Mouse (Mus musculus): ENCODE measurements around the gene Gtf3c5.

Gene Gtf3c5

DNA sequence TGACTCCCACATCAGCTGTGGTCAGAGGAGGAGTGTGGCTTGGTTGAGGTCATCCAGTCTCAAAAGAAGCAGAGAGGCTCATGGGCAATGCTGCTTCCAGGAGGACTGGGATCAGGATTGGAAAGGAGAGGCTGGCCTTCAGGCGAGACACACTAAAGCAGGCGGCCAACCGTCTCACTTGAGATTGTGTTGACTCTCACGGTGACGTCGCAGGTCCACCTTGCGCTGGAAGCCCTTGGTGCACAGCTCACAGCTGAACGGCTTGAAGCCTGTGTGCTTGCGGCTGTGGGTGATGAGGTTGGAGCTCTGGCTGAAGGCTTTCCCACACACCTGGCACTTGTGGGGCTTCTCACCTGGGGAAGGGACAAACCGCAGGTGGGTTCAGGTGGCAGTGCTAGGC lies 26.3 kb upstream of the Gtf3c5 start:
- in situ Hi-C loops (cut with MboI, MseI) = no loop called here

DNA sequence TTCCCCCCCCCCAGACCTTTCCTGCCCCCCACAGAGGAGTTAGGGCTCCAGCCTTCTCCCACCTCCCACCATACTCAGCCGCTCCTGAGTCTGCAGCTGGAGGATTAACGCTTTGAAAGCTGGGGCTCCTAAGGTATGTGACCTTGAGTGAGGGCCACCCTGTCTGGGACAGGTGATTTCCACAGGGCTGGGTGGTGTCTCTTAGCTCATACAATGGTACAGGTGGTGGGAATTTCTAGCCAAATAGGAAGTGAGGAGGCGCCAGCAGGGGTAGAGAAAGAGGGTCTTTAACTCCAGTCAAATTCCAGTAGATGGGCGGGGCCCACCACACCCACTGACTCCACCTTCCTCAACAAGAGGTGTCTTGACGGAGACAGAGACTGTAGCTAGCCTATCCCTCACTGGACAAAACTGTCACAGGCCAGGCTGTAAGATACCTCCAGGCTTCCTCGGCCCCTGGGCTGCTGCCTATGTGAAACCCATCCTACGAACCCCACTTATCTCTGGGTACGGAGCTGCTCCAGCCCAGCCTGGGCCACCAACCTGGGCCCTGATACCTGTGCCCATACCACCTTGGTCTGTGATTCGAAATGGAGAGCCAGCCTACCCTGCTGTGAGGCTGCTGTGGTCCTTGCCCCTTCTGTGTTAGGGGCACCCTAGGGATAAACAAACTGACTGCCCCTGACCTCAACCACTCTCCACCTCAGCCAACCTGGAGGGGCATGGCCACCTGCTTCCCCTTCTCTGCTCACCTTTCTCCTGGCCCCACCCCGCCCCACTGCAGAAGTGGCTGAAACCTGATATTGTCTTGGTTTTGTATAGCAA lies 24.0 kb upstream of the Gtf3c5 start:
- in situ Hi-C loops (cut with MboI, MseI) = no loop called here

DNA sequence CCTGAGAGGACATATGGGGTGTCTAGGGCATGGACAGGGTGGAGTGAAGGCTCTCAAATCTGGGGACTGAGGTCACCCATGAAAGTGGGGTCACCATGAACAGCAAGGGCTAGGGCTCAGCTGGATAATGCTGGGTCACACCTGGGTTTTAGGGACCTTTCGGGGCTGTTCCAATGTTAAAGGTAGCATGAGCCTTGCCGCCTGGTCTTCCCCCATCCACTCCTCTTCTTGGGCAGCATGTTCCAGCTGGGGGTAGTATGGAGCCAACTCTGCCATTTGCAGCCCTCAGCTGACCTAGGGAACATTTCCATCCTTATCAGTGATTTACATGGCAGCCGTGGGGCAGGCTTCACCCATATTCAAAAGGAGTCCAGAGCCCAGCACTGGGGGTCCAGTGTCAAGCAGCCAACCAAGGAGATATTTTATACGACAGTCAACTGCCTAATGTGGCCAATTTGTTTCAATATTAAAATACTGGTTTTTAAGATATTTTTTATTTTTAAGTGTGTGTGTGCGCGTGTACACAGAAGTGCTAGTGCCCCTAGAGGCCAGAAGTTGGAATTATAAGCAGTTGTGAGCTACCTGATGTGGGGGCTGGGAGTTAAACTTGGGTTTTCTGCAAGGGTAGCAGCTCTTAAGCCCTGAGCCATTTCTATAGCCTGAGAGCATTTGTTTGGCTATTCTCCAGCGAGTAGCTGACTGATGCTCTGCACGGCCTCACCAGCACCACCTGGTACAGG lies 23.2 kb upstream of the Gtf3c5 start:
- in situ Hi-C loops (cut with MboI, MseI) = no loop called here

DNA sequence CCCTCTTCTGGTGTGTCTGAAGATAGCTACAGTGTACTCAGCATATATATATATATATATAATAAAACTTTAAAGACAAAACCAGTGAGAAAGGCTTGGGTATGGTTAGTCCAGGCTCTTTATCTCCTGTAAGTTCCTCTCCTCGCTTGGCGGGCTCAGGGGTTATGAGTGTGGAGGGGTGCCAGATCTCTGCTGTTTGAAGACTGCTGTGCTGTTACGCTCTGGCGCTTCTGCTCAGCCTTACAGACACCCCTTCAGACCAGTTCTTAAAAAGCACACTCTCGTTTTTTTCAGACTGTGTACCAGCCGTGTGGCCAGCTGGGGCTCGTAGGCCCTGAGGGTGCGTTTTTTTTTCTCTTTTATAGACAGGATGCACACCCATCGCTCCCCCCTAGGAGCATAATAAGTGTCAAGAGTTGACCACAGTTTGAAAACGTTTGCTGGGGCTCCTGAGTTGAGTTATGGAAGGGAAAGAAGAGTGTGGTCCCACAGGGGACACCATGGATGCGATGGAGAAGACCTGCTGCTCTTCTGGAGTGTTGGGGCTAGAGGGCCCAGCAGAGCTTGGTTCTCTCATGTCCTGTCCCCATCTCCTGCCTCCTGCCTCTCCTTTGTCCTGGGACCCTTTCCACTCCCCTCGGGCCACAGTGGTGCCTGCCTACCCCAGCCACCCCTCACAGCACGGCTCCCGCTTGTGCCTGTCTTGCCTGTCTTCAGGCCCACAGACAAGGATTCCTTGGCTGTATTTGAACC lies 22.4 kb upstream of the Gtf3c5 start:
- in situ Hi-C loops (cut with MboI, MseI) = no loop called here

DNA sequence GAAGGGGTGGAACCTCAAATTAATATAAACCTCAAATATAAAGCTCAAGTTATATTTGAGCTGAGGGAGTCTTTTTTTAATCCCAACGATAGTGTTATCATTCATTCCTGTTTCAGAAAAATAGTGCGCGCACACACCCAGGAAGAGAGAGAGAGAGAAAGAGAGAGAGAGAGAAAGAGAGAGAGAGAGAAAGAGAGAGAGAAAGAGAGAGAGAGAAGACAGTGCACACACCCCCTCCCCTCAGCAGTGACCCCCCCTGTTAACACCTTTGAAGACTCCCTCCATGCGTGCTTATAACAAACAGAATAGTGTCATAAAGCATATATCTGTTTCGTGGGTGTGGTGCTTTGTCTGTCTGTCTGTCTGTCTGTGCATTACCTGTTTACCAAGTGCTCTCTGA lies 20.0 kb upstream of the Gtf3c5 start:
- in situ Hi-C loops (cut with MboI, MseI) = loop anchor here in 1 of 2 experiments (5.0 kb wide), 1 partner anchor 69 kb away; no protein-coding TSS in a partner anchor

DNA sequence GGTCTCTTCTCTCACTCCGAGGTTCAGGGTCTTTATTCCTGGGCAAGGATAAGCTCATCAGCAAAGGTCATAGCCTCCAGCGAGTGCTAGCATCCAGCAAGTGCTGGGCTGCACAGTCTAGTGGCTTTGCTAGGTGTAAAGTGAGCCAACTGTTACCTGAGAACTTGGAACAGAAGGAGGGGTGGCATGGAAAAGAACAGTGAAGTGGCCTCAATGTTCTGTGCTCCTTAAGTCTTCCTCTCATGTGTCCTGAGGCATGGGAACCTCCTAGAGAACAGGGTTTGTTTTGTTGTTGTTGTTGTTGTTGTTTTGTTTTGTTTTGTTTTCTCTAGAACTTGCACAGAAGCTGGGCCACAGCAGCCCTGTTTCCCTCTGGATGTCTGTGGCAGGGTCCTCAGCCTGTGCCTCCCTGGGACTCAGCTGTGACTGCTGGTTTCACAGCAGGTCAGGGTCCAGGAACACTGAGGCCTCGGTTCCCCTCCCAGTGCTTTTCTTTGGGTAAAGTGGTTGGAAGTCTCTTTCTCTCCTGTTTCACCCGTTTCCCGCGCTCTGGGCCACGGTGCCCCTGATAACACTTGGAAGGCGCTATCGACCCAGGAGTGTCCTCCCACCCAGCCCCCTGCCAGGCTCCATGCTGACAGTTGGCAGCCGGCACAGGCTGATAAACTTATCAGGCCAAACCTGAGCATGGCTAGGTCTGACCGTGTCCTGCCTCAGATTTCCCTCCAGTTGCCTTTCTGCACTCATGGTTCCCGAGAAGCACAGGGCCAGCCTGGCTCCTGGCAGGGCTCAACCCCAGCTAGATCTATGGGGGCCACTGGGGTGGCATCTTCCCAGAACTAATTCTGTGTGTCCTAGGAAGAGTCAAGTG lies 18.4 kb upstream of the Gtf3c5 start:
- in situ Hi-C loops (cut with MboI, MseI) = loop anchor here in 1 of 2 experiments (5.0 kb wide), 1 partner anchor 70 kb away; no protein-coding TSS in a partner anchor

DNA sequence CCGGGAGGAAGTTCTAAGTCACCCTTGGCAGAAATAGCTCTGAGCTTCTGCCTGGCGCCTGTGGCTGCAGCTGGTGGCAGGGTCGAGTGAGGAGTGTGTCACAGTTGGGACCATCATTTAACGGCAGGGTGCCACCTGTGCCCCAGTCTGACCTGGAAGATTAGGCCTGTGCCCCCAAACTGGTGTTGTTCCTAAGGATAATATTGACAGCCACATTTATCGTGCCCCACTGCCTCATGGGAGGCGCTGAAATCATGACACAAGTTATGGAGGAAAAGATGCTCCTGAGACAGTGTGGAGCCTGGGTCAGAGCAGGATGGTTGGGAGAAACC lies 16.0 kb upstream of the Gtf3c5 start:
- in situ Hi-C loops (cut with MboI, MseI) = no loop called here

DNA sequence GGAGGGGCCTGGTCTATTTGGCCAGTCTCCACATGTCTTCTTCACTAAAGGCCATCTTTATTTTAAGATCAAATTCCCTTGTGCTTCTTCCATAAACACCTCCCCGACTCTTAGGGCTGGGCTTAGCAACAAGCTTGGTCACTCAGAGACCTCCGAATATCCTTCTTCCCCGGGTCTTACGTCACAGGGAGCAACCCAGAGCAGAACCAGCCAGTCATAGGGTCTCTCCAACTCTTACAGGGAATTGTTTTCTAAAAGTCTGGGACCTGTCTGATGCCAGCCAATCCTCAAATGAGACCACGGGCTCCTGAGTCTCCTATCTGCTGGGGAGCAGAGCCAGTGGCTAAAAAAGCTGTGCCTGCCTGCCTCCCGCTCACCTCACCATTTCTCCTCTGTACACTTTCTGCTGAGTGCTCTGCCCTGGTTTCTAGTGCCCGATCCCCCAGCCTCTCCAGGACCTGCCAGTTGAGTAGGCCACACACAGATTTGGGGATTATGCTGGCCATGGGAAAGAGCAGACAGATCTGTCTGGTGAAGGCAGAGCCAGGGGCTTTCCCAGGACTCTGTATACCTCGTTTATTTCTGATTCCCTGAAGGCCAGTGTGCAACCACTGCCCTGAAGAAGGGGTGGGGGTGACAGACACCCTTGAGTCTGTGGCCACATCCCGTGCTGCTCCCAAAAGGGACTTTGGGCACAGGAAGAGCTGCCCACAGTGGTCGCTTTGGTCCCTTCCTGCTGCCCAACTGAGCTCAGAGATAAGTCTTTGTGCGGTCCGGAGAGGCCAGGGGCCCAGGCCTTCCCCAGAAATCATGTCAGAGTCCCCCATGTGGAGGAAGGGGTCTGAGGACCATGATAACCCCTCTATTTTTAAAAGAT lies 15.4 kb upstream of the Gtf3c5 start:
- in situ Hi-C loops (cut with MboI, MseI) = no loop called here

DNA sequence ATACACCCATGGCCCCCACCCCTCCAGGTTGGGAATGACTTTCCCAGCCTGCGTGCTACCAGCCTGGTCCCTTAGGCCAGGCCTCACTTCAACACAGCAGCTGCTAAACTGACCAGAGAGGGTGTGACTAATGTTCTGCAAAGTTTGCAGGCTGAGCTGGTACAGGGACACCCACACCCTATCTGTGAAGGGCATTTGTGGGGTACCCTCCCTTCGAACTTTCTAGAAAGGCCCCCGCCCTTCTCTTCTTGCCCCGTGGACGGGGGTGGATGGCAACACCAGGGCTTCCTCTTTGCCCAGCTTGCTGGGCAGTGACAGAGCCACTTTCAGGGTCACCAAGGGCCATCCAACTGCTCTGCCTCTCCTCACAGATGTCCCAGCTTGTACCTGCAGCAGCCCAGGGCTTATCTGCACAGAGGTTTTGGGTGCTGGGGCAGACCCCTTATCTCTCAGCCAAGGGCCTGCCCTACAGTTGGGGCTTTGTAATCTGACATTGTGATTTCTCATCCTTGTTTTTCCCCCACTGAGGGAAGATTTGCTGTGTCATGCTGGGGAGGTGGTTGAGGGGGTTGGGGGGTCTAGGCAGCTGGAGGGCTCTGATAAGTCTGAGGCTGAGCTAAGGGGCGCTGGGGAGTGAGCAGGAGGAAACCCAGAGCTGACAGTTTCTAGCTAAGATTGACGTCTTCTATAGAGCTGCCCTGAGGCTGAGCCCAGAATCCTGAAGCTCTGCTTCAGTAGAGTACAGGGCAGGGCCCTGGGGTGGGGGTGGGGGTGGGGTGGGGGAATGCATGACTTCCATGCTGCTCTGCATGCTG lies 14.4 kb upstream of the Gtf3c5 start:
- in situ Hi-C loops (cut with MboI, MseI) = no loop called here

DNA sequence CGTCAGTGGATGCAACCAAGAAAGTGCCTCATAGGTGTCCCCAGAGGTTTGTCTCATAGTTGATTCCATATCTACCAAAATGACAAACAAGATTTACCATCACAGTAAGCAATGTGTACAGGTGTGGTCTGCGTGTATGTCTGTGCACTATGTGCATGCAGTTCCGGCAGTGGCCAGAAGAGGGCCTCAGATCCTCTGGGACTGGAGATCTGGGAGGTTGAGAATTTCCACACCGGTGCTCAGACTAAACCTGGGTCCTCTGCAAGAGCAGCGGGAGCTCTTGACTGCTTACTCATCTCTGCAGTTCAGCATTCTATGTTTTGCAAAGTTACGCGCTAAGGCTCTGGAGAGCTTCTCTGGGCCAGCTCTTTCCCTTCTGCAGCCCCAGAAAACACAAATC lies 13.4 kb upstream of the Gtf3c5 start:
- in situ Hi-C loops (cut with MboI, MseI) = no loop called here

DNA sequence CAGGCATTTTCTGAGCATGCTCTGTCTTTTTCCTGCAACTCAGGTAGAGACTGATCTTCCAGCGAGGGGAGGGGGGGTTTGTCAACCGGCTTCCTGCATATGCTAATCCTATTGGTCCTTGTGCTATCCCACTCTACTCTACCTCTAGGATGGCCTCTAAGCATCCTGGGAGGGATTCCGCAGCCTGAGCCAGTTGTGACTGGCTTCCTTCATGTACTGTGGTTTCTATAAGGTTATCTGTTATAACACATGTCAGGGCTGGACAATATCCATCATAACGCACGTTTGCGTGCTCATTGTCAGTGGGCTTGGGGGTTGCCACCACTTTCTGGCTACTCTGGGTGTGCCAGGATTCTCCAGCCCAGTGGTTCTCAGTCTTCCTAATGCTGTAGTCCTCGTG lies 12.5 kb upstream of the Gtf3c5 start:
- in situ Hi-C loops (cut with MboI, MseI) = no loop called here

DNA sequence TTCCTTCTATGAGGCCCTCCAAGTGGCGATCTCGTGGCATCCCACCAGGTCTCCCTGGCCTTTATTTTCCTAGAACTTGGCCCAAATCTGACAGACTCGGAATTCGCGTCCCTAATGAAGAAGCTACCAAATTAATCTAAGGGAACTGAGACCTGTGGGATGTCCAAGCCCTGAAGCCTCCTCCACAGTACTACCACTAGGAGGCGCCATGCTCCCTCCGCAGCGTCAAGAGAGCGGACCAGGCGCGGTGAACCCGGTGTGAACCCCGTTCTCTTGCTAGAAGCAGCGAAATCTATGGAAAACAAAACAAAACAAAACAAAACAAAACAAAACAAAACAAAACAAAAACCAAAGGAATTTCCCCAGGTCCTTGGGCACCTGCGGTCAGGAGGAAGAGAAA lies 9.3 kb upstream of the Gtf3c5 start:
- in situ Hi-C loops (cut with MboI, MseI) = loop anchor here in 1 of 2 experiments (5.0 kb wide), 1 partner anchor 39 kb away; no protein-coding TSS in a partner anchor

DNA sequence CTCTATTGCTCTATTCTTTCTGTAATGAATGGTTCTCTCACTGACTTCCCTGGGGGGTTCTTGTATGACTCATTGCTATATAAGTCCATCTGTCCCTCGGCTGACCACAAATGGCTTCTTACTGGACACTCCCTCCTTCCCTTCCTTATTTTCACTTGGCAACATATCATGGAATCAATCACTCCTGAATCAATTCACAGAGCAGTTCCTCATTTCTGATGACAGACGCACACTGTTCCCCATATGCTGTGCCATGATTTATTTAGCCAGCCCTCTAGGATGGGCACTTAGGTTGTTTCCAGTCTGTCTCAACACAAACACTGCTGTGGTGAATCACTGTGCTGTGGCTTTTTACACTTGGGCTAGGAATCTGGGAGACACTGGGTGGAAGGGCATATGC lies 7.9 kb upstream of the Gtf3c5 start:
- in situ Hi-C loops (cut with MboI, MseI) = loop anchor here in 1 of 2 experiments (5.0 kb wide), 1 partner anchor 41 kb away; no protein-coding TSS in a partner anchor

DNA sequence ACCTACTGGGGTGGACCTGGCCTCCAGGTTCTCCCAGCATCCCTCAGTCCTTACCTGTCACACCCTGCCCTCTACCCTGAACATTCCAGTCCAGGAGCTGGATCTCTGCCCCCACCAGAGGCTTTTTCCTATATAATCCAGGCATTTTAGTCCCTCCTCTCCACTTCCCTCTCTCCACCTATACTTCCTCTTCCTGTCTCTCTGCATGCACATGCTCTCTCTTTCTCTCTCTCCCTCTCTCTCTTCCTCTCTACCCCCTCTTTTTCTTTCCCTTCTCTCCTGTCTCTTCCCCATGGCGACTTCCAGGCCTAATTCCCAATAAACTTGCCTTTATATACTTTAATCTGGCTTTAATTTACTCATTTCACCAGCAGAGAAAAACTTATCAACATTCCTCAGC lies 5.0 kb upstream of the Gtf3c5 start:
- in situ Hi-C loops (cut with MboI, MseI) = no loop called here

DNA sequence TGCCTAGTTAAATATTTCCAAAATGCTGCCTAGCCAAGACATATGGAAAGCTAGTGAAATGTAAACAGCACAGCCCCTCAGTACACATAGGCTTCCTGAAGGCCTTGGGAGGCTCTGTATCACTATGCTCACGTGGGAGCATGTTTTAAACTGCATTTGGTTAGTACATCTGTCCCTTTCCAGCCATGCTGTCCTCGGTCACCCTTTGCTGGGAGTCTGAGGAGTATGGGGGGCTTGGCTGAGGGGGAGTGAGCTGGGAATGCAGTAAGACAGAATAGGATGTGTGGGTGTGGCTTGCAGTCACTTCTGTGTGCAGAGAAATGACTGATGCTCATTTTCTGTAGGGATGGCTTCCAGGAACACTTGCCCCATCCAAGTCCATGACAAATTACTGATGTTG lies 2.2 kb upstream of the Gtf3c5 start:
- in situ Hi-C loops (cut with MboI, MseI) = no loop called here

DNA sequence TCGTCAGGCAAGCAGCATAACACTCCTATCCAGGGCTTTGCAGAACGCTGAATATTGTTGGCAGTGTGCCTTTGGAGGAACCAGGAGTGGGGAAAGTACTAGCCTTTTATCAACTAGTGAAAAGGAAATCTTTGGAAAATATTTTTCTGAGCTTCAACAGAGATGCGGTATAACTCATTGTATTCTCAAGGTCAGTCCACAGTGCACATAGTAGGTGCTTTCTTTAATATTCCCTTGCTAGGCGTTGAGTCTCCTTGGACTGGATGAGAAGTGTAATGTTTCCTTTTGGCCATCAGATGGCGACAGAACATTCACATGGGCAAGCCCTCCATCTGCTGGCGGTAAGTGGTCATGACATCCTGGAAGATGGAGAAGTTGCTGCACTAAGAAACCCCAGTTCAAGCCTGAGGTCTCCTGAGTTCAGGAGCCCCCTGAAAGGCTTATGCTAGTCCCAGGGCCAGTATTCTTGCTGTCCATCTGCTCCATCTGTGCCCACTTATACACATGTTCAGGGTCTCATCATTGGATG lies 1.6 kb upstream of the Gtf3c5 start:
- in situ Hi-C loops (cut with MboI, MseI) = no loop called here

DNA sequence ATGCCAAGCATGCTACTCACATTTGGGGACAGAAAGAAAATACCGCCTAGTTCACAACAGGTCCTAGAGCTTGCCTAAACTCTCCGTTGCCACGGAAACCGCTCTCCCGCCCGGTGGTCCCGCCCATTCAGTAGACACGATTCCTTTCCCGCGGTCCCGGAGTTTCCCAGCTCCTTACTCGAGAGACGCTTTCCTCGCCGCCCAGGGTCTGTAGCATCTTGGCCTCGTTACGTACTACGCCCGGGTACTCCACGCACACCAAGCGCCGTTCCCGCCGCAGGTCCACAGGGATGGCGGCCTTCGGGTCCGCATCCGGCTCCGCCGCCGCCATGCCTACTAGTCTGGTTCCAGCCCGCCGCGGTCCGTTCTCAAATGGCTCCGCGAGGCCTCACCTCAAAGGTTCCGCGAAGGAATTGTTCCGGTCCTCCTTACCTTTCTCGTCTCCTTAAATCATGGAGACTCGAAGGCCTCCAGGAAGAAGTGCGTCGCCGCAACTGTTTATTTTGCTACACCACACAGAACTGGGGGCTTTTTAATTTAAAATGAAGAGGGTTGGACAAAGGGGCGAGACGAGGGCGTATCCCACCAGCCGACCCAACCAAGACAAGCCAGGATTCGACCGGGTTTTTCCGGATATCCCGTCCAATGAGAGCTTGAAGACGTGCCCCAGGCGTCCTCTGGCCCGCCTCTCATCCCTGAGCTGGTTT lies 751 bp downstream of the Gtf3c5 start:
- in situ Hi-C loops (cut with MboI, MseI) = no loop called here

DNA sequence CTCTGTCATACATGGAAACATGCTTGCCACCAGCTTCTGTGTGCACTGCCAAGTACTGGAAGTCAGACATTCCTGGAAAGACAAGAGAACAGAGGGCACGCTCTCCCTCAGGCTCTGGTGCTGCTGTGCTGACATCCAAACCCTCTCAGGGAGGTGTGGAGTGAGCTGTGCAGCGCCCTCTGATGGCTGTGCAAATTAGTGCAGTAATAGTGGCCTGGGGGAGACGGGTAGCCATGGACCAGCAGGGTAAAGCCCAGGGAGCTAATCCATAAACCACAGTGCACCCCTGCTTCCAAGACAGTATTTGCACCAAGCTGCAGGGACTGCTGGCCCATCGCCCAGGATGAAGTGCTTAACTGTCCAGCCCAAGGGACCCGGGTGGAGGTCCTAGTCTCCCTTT lies 5.5 kb downstream of the Gtf3c5 start:
- in situ Hi-C loops (cut with MboI, MseI) = no loop called here
